Mouse (Mus musculus) kidney, postnatal 0 days (tissue): ENCODE measurements around the gene Ndufs3. TPM values are rescaled to one million over a fixed set of nuclear protein-coding genes. Genes with fewer than 3 reads are reported as not detected.

ENCODE experiments used
- ATAC-seq: fragments of 200-750 bp; cut with Nextera tagmentation; replicated peaks from 2 replicates; pipeline ENCODE4 v1.8.0; 2017; ENCODE audit warnings: low read depth, moderate number of reproducible peaks, moderate TSS enrichment, moderate library complexity; ENCODE audit not compliant: low FRiP score
- DNase-seq: peaks from one replicate; pipeline ENCODE4 v3.0.0-alpha.2; 2016; ENCODE audit warnings: low spot score
- H3K27ac ChIP-seq: fragments of 300-500 bp; sonication (generic); 2 replicates; pipeline ENCODE4 v1.5.1; 2014; ENCODE audit warnings: mild to moderate bottlenecking
- H3K27me3 ChIP-seq: fragments of 300-500 bp; sonication (generic); 2 replicates; pipeline ENCODE4 v1.6.1; 2014; ENCODE audit warnings: low read length, mixed read lengths; ENCODE audit not compliant: insufficient read depth
- H3K36me3 ChIP-seq: fragments of 300-500 bp; sonication (generic); 2 replicates; pipeline ENCODE4 v1.6.1; 2014; ENCODE audit warnings: low read length, mixed read lengths; ENCODE audit not compliant: insufficient read depth
- H3K4me1 ChIP-seq: fragments of 300-500 bp; sonication (generic); replicated peaks from 2 replicates; pipeline ENCODE4 v1.6.1; 2014; ENCODE audit warnings: antibody characterized with exemption, low read length, mixed read lengths; ENCODE audit not compliant: insufficient read depth
- H3K4me2 ChIP-seq: fragments of 300-500 bp; sonication (generic); 2 replicates; pipeline ENCODE4 v1.6.1; 2014; ENCODE audit warnings: mild to moderate bottlenecking, low read length, moderate library complexity, mixed read lengths
- H3K4me3 ChIP-seq: fragments of 300-500 bp; sonication (generic); replicated peaks from 2 replicates; pipeline ENCODE4 v1.5.1; 2014; ENCODE audit warnings: low read depth, low read length
- H3K9ac ChIP-seq: fragments of 300-500 bp; sonication (generic); 2 replicates; pipeline ENCODE4 v1.6.1; 2014; ENCODE audit warnings: low read depth, low read length
- H3K9me3 ChIP-seq: fragments of 300-500 bp; sonication (generic); replicated peaks from 2 replicates; pipeline ENCODE4 v1.6.1; 2016; ENCODE audit warnings: low read length, inconsistent platforms, mixed read lengths
- CTCF ChIP-seq: IDR thresholded peaks from 2 replicates; pipeline ENCODE4 v1.5.1; 2016; ENCODE audit warnings: antibody characterized with exemption, low read depth, mild to moderate bottlenecking, moderate library complexity
- WGBS: fragments of 180-500 bp; shearing (Covaris S2); extraction: QIAGEN DNeasy Blood & Tissue Kit; methylation state at CpG from one replicate; pipeline ENCODE4 v1.1.7; 2014; 5-methylcytosine and 5-hydroxymethylcytosine counted together
- polyA plus RNA-seq: library from polyadenylated mRNA; unstranded; fragments of >200 nt; fragmentation: Nextera tagmentation; extraction: Ambion mirVana; gene quantifications from 2 replicates; pipeline ENCODE4 v1.2.1, GENCODE M21; 2015

Ndufs3 gene
- polyA plus RNA-seq, 1 experiment from 2014 or later = 331 TPM

- no peak overlapping the region for H3K4me2 ChIP-seq
- no peak for ATAC-seq
- H3K9me3 ChIP-seq = no peaks in the 10 kb centered on the region
- no peak overlapping the region for H3K4me3 ChIP-seq
- H3K9ac ChIP-seq = no peak overlapping the region
- H3K4me1 ChIP-seq = no peaks in the 10 kb centered on the region
- no peak overlapping the region for H3K27ac ChIP-seq
- 63% methylated on average over 8 of the region's 8 CpGs for WGBS
- H3K27me3 ChIP-seq = no peaks in the 10 kb centered on the region
- H3K36me3 ChIP-seq = 0 out of 2 replicates have a peak, but pooled peaks cover 2% of the 10 kb centered on the region
- TF ChIP-seq CTCF = no peak; the same call in 1 of the 2 replicates
- DNase-seq = no peak
Measured at GRCm38 (mm10) chr2:90871180-90871961, 33.3 kb downstream of the Ndufs3 start.

- no peak for TF ChIP-seq CTCF
- ATAC-seq = no peak
- peak; percentile 68 for DNase-seq
- H3K27ac ChIP-seq = 0 out of 2 replicates have a peak overlapping the region, but pooled peaks have one; percentile 1
- whole genome bisulfite sequencing = 30% methylated on average over 4 of the region's 4 CpGs
- H3K9me3 ChIP-seq = no peaks in the 10 kb centered on the region
- H3K36me3 ChIP-seq = peaks cover 12% of the 10 kb centered on the region
- H3K27me3 ChIP-seq = no peaks in the 10 kb centered on the region
- no peak overlapping the region for H3K9ac ChIP-seq
- no peak overlapping the region for H3K4me2 ChIP-seq
- no peak overlapping the region for H3K4me3 ChIP-seq
- no peaks in the 10 kb centered on the region for H3K4me1 ChIP-seq
Measured at GRCm38 (mm10) chr2:90870136-90870601, 34.5 kb downstream of the Ndufs3 start.

- WGBS = 16% methylated on average over 3 of the region's 3 CpGs
Measured at GRCm38 (mm10) chr2:90866524-90866923, 38.1 kb downstream of the Ndufs3 start.

GRCm38 (mm10) chr2:90864184-90864583 is 40.4 kb downstream of the Ndufs3 start:
- no peaks in the 10 kb centered on the region for H3K27me3 ChIP-seq
- H3K4me2 ChIP-seq = no peak overlapping the region
- peaks cover 57% of the 10 kb centered on the region for H3K36me3 ChIP-seq

More at GRCm38 (mm10) chr2:90866524-90866923, 38.1 kb downstream of the Ndufs3 start:
- peak; percentile 85 for ATAC-seq
- H3K4me2 ChIP-seq = no peak overlapping the region
- peaks cover 36% of the 10 kb centered on the region for H3K36me3 ChIP-seq
- H3K27me3 ChIP-seq = no peaks in the 10 kb centered on the region
- H3K4me3 ChIP-seq = no peak overlapping the region
- peak; percentile 91 for DNase-seq
- H3K27ac ChIP-seq = no peak overlapping the region
- TF ChIP-seq CTCF = peak; percentile 94
- no peak overlapping the region for H3K9ac ChIP-seq
- H3K4me1 ChIP-seq = no peaks in the 10 kb centered on the region
- H3K9me3 ChIP-seq = no peaks in the 10 kb centered on the region

GRCm38 (mm10) chr2:90861486-90861885 is 43.1 kb downstream of the Ndufs3 start:
- Histone ChIP-seq H3K9ac (no peak overlapping the region), H3K4me3 (no peak overlapping the region), H3K27me3 (no peaks in the 10 kb centered on the region), H3K27ac (no peak overlapping the region), H3K4me1 (no peaks in the 10 kb centered on the region), H3K9me3 (no peaks in the 10 kb centered on the region), H3K4me2 (no peak overlapping the region), H3K36me3 (peaks cover 58% of the 10 kb centered on the region)
- no peak for TF ChIP-seq CTCF
- ATAC-seq (no peak), DNase-seq (no peak)
- 100% methylated on average over 2 of the region's 2 CpGs for WGBS

More at GRCm38 (mm10) chr2:90864184-90864583, 40.4 kb downstream of the Ndufs3 start:
- Histone ChIP-seq H3K4me1 (no peaks in the 10 kb centered on the region), H3K9me3 (no peaks in the 10 kb centered on the region), H3K4me3 (no peak overlapping the region), H3K27ac (no peak overlapping the region), H3K9ac (no peak overlapping the region)
- no peak for TF ChIP-seq CTCF
- DNase-seq (no peak), ATAC-seq (no peak)

- no peak for TF ChIP-seq CTCF
- no peak overlapping the region for H3K4me2 ChIP-seq
- no peak overlapping the region for H3K27ac ChIP-seq
- ATAC-seq = no peak
- H3K27me3 ChIP-seq = no peaks in the 10 kb centered on the region
- DNase-seq = no peak
- no peaks in the 10 kb centered on the region for H3K9me3 ChIP-seq
- no peak overlapping the region for H3K9ac ChIP-seq
- no peaks in the 10 kb centered on the region for H3K4me1 ChIP-seq
- 100% methylated on average over 1 of the region's 1 CpGs for WGBS
- H3K4me3 ChIP-seq = no peak overlapping the region
- peaks cover 26% of the 10 kb centered on the region; the same call in 1 of the 2 replicates for H3K36me3 ChIP-seq
Measured at GRCm38 (mm10) chr2:90850401-90850800, 54.2 kb downstream of the Ndufs3 start.
